9 mouse cellular contexts compared by ENCODE assay signal in genomic region chr11:78522481-78522997, GRCm38 (mm10). TPM values are rescaled to one million over a fixed set of nuclear protein-coding genes. Genes with fewer than 3 reads are reported as not detected.
A peak's percentile ranks its signal among the peaks of the same experiment; 100 is the strongest.
DNase-seq lines count a peak whose midpoint lies in the region; ATAC-seq and TF ChIP-seq lines count a peak whose summit lies in the region.
"Had no signal": no experiment of that assay in that cellular context is flagged by ENCODE, and none has a peak within 500 bp of the region (broad histone marks: within the 10 kb centered on the region; RNA-seq: fewer than 3 reads in every experiment).

No protein-coding gene starts in this region.

- H3K9me3 ChIP-seq in heart, embryonic 11.5 days (replicated peaks; ENCODE audit: control insufficient read depth, low read length) = no peaks in the 10 kb centered on the region
- H3K9me3 ChIP-seq in midbrain, postnatal 0 days (ENCODE audit: low read length) = no peaks in the 10 kb centered on the region
- H3K9me3 ChIP-seq in midbrain, embryonic 13.5 days = no peaks in the 10 kb centered on the region

- no peaks in the 10 kb centered on the region for H3K27me3 ChIP-seq in heart, embryonic 11.5 days (ENCODE audit: control insufficient read depth, insufficient read depth, low read length)
- no peaks in the 10 kb centered on the region for H3K27me3 ChIP-seq in midbrain, postnatal 0 days (ENCODE audit: insufficient read depth, low read length)
- no peaks in the 10 kb centered on the region for H3K27me3 ChIP-seq in midbrain, embryonic 13.5 days

- no peak overlapping the region for H3K9ac ChIP-seq in heart, embryonic 11.5 days (ENCODE audit: low read depth, low read length)
- no peak overlapping the region for H3K9ac ChIP-seq in midbrain, postnatal 0 days (replicated peaks; ENCODE audit: low read length, poor library complexity, severe bottlenecking)
- H3K9ac ChIP-seq in midbrain, embryonic 13.5 days (replicated peaks) = no peak overlapping the region

- DNase-seq in heart, adult 18-20 months = peak; percentile 58 to 61
- DNase-seq in midbrain, postnatal 0 days (ENCODE audit: low spot score) = peak; percentile 31
- peak; percentile 36 for DNase-seq in retina, postnatal 1 day
- no peak for DNase-seq in thymus, postnatal 36 days
- DNase-seq in spleen, postnatal 4 days (ENCODE audit: low spot score in 2 of 2) = no peak

- no peaks in the 10 kb centered on the region for H3K4me1 ChIP-seq in heart, embryonic 11.5 days (ENCODE audit: control insufficient read depth, insufficient read depth, low read length)
- H3K4me1 ChIP-seq in midbrain, postnatal 0 days (ENCODE audit: insufficient read depth, low read length) = no peaks in the 10 kb centered on the region
- no peaks in the 10 kb centered on the region for H3K4me1 ChIP-seq in midbrain, embryonic 13.5 days (replicated peaks)
- H3K4me1 ChIP-seq in embryonic fibroblast, embryonic 13.5 days (ENCODE audit: control insufficient read depth, insufficient read depth, low read length) = peaks cover 6% of the 10 kb centered on the region; the same call in 1 of the 2 replicates

- TF ChIP-seq CTCF in midbrain, postnatal 0 days (IDR thresholded peaks at IDR 0.05) = peak; percentile 60
- TF ChIP-seq CTCF in embryonic fibroblast, embryonic 13.5 days (IDR thresholded peaks at IDR 0.05; ENCODE audit: borderline replicate concordance, insufficient read depth, low read length) = no peak

- ATAC-seq in heart, embryonic 11.5 days (replicated peaks; ENCODE audit: insufficient number of reproducible peaks, low FRiP score, low TSS enrichment) = no peak
- no peak for ATAC-seq in midbrain, postnatal 0 days (ENCODE audit: low FRiP score)
- no peak for ATAC-seq in midbrain, embryonic 13.5 days

- 87% methylated on average over 1 of the region's 1 CpGs for WGBS in heart, embryonic 11.5 days (ENCODE audit: insufficient replicate concordance)
- WGBS in midbrain, postnatal 0 days = 88% methylated on average over 1 of the region's 1 CpGs
- 89% methylated on average over 1 of the region's 1 CpGs for WGBS in midbrain, embryonic 13.5 days

- H3K4me3 ChIP-seq in heart, embryonic 11.5 days (ENCODE audit: low read depth, low read length) = no peak overlapping the region
- H3K4me3 ChIP-seq in midbrain, postnatal 0 days (ENCODE audit: low read depth, low read length) = no peak overlapping the region
- H3K4me3 ChIP-seq in midbrain, embryonic 13.5 days (replicated peaks) = no peak overlapping the region
- H3K4me3 ChIP-seq in embryonic fibroblast, embryonic 13.5 days (ENCODE audit: insufficient read depth, low read length) = no peak overlapping the region

- H3K4me2 ChIP-seq in heart, embryonic 11.5 days = no peak overlapping the region
- H3K4me2 ChIP-seq in midbrain, postnatal 0 days (ENCODE audit: low read depth, low read length, poor library complexity, severe bottlenecking) = no peak overlapping the region
- H3K4me2 ChIP-seq in midbrain, embryonic 13.5 days (replicated peaks) = no peak overlapping the region
- H3K4me2 ChIP-seq: midbrain, embryonic 11.5 days had no signal

- TF ChIP-seq POLR2A in embryonic fibroblast, embryonic 13.5 days (IDR thresholded peaks at IDR 0.05; ENCODE audit: low read depth, low read length) = no peak

- no peak overlapping the region for H3K27ac ChIP-seq in heart, embryonic 11.5 days (ENCODE audit: low read depth, low read length)
- 0 out of 2 replicates have a peak overlapping the region, but pooled peaks have one; percentile 3 for H3K27ac ChIP-seq in midbrain, postnatal 0 days (ENCODE audit: low read depth, low read length)
- no peak overlapping the region for H3K27ac ChIP-seq in midbrain, embryonic 13.5 days
- H3K27ac ChIP-seq in embryonic fibroblast, embryonic 13.5 days (ENCODE audit: insufficient read depth, low read length) = peak overlapping the region; percentile 91

- peaks cover 58% of the 10 kb centered on the region for H3K36me3 ChIP-seq in heart, embryonic 11.5 days (ENCODE audit: control insufficient read depth, insufficient read depth, low read length)
- H3K36me3 ChIP-seq in midbrain, postnatal 0 days (ENCODE audit: insufficient read depth, low read length) = peaks cover 85% of the 10 kb centered on the region
- H3K36me3 ChIP-seq in midbrain, embryonic 13.5 days = peaks cover 99% of the 10 kb centered on the region

RNA-seq across cellular contexts. Expression of gene Poldip2, which starts 10.5 kb away (rescaled TPM):
- 100 to 1,000 TPM; 150 to 158 TPM for total RNA-seq in heart, adult 18-20 months (2021)
- polyA plus RNA-seq in heart, embryonic 11.5 days (2014; fragmentation: Nextera tagmentation; extraction: Ambion mirVana) = 130 and 154 TPM in 2 replicates
- 145 and 149 TPM in 2 replicates for total RNA-seq in midbrain, postnatal 0 days (2014; rRNA removed)
- polyA plus RNA-seq in midbrain, postnatal 0 days (2015; fragmentation: Nextera tagmentation; extraction: Ambion mirVana) = 159 and 176 TPM in 2 replicates
- polyA plus RNA-seq in midbrain, embryonic 13.5 days (2015; fragmentation: Nextera tagmentation; extraction: Ambion mirVana) = 176 and 178 TPM in 2 replicates
- polyA plus RNA-seq in embryonic fibroblast, embryonic 13.5 days (2011; ENCODE audit: insufficient read length, low read depth, missing spikeins) = 61.9 and 68.9 TPM in 2 replicates

RNA-seq across cellular contexts. Expression of gene Tmem199, which starts 10.6 kb away (rescaled TPM):
- total RNA-seq in heart, adult 18-20 months (2021) = 10 to 100 TPM; 10.4 to 12.2 TPM
- 57.0 and 63.9 TPM in 2 replicates for polyA plus RNA-seq in heart, embryonic 11.5 days (2014; fragmentation: Nextera tagmentation; extraction: Ambion mirVana)
- 46.2 and 48.2 TPM in 2 replicates for total RNA-seq in midbrain, postnatal 0 days (2014; rRNA removed)
- polyA plus RNA-seq in midbrain, postnatal 0 days (2015; fragmentation: Nextera tagmentation; extraction: Ambion mirVana) = 92.4 and 96.0 TPM in 2 replicates
- polyA plus RNA-seq in midbrain, embryonic 13.5 days (2015; fragmentation: Nextera tagmentation; extraction: Ambion mirVana) = 95.9 and 97.6 TPM in 2 replicates
- polyA plus RNA-seq in embryonic fibroblast, embryonic 13.5 days (2011; ENCODE audit: insufficient read length, low read depth, missing spikeins) = 16.6 and 19.5 TPM in 2 replicates

RNA-seq across cellular contexts. Expression of gene Tnfaip1, which starts 13.6 kb away (rescaled TPM):
- 10 to 100 TPM; 37.6 to 43.3 TPM for total RNA-seq in heart, adult 18-20 months (2021)
- 81.1 and 92.5 TPM in 2 replicates for polyA plus RNA-seq in heart, embryonic 11.5 days (2014; fragmentation: Nextera tagmentation; extraction: Ambion mirVana)
- 38.2 and 40.5 TPM in 2 replicates for total RNA-seq in midbrain, postnatal 0 days (2014; rRNA removed)
- polyA plus RNA-seq in midbrain, postnatal 0 days (2015; fragmentation: Nextera tagmentation; extraction: Ambion mirVana) = 59.1 and 62.7 TPM in 2 replicates
- polyA plus RNA-seq in midbrain, embryonic 13.5 days (2015; fragmentation: Nextera tagmentation; extraction: Ambion mirVana) = 55.0 and 58.8 TPM in 2 replicates
- polyA plus RNA-seq in embryonic fibroblast, embryonic 13.5 days (2011; ENCODE audit: insufficient read length, low read depth, missing spikeins) = 78.3 and 92.0 TPM in 2 replicates

RNA-seq across cellular contexts. Expression of gene Ift20, which starts 13.6 kb away (rescaled TPM):
- total RNA-seq in heart, adult 18-20 months (2021) = 10 to 100 TPM; 31.9 to 32.6 TPM
- 107 and 114 TPM in 2 replicates for polyA plus RNA-seq in heart, embryonic 11.5 days (2014; fragmentation: Nextera tagmentation; extraction: Ambion mirVana)
- total RNA-seq in midbrain, postnatal 0 days (2014; rRNA removed) = 133 and 155 TPM in 2 replicates
- 142 and 148 TPM in 2 replicates for polyA plus RNA-seq in midbrain, postnatal 0 days (2015; fragmentation: Nextera tagmentation; extraction: Ambion mirVana)
- polyA plus RNA-seq in midbrain, embryonic 13.5 days (2015; fragmentation: Nextera tagmentation; extraction: Ambion mirVana) = 124 and 126 TPM in 2 replicates
- 56.8 and 66.1 TPM in 2 replicates for polyA plus RNA-seq in embryonic fibroblast, embryonic 13.5 days (2011; ENCODE audit: insufficient read length, low read depth, missing spikeins)

RNA-seq across cellular contexts. Expression of gene Sebox, which starts 19.3 kb away (rescaled TPM):
- not detected for total RNA-seq in heart, adult 18-20 months (2021)
- not detected in 2 replicates for polyA plus RNA-seq in heart, embryonic 11.5 days (2014; fragmentation: Nextera tagmentation; extraction: Ambion mirVana)
- total RNA-seq in midbrain, postnatal 0 days (2014; rRNA removed) = 0.71 TPM in 1 of 2 replicates, not detected in the other
- polyA plus RNA-seq in midbrain, postnatal 0 days (2015; fragmentation: Nextera tagmentation; extraction: Ambion mirVana) = not detected in 2 replicates
- not detected in 2 replicates for polyA plus RNA-seq in midbrain, embryonic 13.5 days (2015; fragmentation: Nextera tagmentation; extraction: Ambion mirVana)
- not detected in 2 replicates for polyA plus RNA-seq in embryonic fibroblast, embryonic 13.5 days (2011; ENCODE audit: insufficient read length, low read depth, missing spikeins)
- polyA plus RNA-seq: midbrain, embryonic 11.5 days had no signal

Comparison
In these comparisons a context has a peak if more than half of its experiments do, and no peak if none do; other contexts are left out.
1. H3K27ac ChIP-seq: peak in midbrain, postnatal 0 days (single experiment) and embryonic fibroblast, embryonic 13.5 days (single experiment); none in heart, embryonic 11.5 days (single experiment) and midbrain, embryonic 13.5 days (single experiment).
2. DNase-seq: peak in heart, adult 18-20 months (2 of 2), midbrain, postnatal 0 days (single experiment) and retina, postnatal 1 day (single experiment); none in thymus, postnatal 36 days (0 of 2) and spleen, postnatal 4 days (0 of 2).